Mouse (Mus musculus): ENCODE results near the gene B3gat2. TPM values are rescaled to one million over a fixed set of nuclear protein-coding genes. Genes with fewer than 3 reads are reported as not detected.

B3gat2 gene
- polyA plus RNA-seq, 1 experiment from 2014 or later: 0.81 TPM

DNA sequence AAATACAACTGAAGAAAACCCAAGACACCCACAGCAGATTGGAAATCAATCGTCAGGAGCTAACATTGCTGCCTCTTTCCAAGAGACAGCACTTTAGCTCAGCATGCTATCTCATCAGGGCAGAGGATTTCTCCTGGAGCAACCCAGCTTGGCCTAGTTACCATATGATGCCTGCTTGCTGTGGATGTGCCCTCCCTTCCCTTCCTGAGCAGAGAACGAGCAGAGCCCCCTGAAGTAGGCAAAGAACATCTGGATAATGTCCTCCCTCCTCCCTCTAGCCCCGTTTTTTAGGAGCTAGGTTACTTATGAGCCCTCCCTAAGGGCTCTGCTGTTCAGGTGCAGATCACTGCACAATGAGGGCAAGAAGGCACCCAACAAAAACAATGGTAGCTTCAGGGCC is 81.1 kb downstream of the B3gat2 start:
- no peaks in the 10 kb centered on the region for H3K4me1 ChIP-seq (ENCODE audit: control insufficient read depth, insufficient read depth, low read length)
- DNase-seq (ENCODE audit: low spot score) (no peak), ATAC-seq (replicated peaks; ENCODE audit: insufficient number of reproducible peaks, low FRiP score, low TSS enrichment, low read depth) (no peak)
- no peak overlapping the region for H3K4me3 ChIP-seq (ENCODE audit: low read depth, low read length)
- H3K9ac ChIP-seq (replicated peaks; ENCODE audit: low read length): no peak overlapping the region
- 72% methylated on average over 3 of the region's 3 CpGs for WGBS
- no peaks in the 10 kb centered on the region for H3K9me3 ChIP-seq (replicated peaks; ENCODE audit: control insufficient read depth, low read length)
- H3K4me2 ChIP-seq (ENCODE audit: low read depth, low read length): no peak overlapping the region
- no peak overlapping the region for H3K27ac ChIP-seq (replicated peaks; ENCODE audit: low read depth, low read length)
- H3K27me3 ChIP-seq (ENCODE audit: control insufficient read depth, insufficient read depth, low read length): no peaks in the 10 kb centered on the region
- 0 out of 2 replicates have a peak, but pooled peaks cover 2% of the 10 kb centered on the region for H3K36me3 ChIP-seq (replicated peaks; ENCODE audit: control insufficient read depth, insufficient read depth, low read depth, low read length)

DNA sequence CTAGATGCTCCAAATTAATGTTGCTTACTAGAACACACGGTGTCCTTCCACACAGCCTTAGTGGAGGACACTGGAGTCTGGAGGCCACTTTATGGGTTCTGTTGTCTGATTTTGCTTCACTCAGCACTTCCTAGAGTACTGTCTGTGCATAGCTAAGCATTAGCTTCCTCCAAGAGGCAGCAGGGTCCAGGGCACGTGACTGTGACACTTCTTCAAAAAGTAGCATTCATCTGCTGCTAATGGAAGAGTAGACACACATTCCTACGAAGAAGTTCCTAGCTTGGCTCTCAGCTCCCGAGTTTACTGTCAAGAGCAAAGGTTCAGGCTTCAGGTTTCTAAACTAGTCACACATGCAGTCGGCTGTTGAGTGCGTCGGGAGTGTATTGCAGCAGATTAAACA is 82.2 kb downstream of the B3gat2 start:
- ATAC-seq (replicated peaks; ENCODE audit: insufficient number of reproducible peaks, low FRiP score, low TSS enrichment, low read depth): no peak

GRCm38 (mm10) chr1:23845007-23845406 is 83.5 kb downstream of the B3gat2 start:
- DNase-seq (ENCODE audit: low spot score): no peak
- Histone ChIP-seq H3K4me1 (ENCODE audit: control insufficient read depth, insufficient read depth, low read length) (no peaks in the 10 kb centered on the region), H3K27ac (replicated peaks; ENCODE audit: low read depth, low read length) (no peak overlapping the region), H3K9ac (replicated peaks; ENCODE audit: low read length) (no peak overlapping the region), H3K4me2 (ENCODE audit: low read depth, low read length) (no peak overlapping the region), H3K27me3 (ENCODE audit: control insufficient read depth, insufficient read depth, low read length) (no peaks in the 10 kb centered on the region), H3K4me3 (ENCODE audit: low read depth, low read length) (no peak overlapping the region), H3K9me3 (replicated peaks; ENCODE audit: control insufficient read depth, low read length) (no peaks in the 10 kb centered on the region), H3K36me3 (replicated peaks; ENCODE audit: control insufficient read depth, insufficient read depth, low read depth, low read length) (0 out of 2 replicates have a peak, but pooled peaks cover 2% of the 10 kb centered on the region)
- WGBS: 96% methylated on average over 10 of the region's 10 CpGs
- ATAC-seq (replicated peaks; ENCODE audit: insufficient number of reproducible peaks, low FRiP score, low TSS enrichment, low read depth): no peak

More for the DNA sequence above, 82.2 kb downstream of the B3gat2 start:
- Histone ChIP-seq H3K27ac (replicated peaks; ENCODE audit: low read depth, low read length) (no peak overlapping the region), H3K36me3 (replicated peaks; ENCODE audit: control insufficient read depth, insufficient read depth, low read depth, low read length) (0 out of 2 replicates have a peak, but pooled peaks cover 2% of the 10 kb centered on the region), H3K9me3 (replicated peaks; ENCODE audit: control insufficient read depth, low read length) (no peaks in the 10 kb centered on the region), H3K4me1 (ENCODE audit: control insufficient read depth, insufficient read depth, low read length) (no peaks in the 10 kb centered on the region), H3K4me3 (ENCODE audit: low read depth, low read length) (no peak overlapping the region), H3K27me3 (ENCODE audit: control insufficient read depth, insufficient read depth, low read length) (no peaks in the 10 kb centered on the region), H3K4me2 (ENCODE audit: low read depth, low read length) (no peak overlapping the region), H3K9ac (replicated peaks; ENCODE audit: low read length) (no peak overlapping the region)
- DNase-seq (ENCODE audit: low spot score): no peak
- 85% methylated on average over 7 of the region's 7 CpGs for WGBS

DNA sequence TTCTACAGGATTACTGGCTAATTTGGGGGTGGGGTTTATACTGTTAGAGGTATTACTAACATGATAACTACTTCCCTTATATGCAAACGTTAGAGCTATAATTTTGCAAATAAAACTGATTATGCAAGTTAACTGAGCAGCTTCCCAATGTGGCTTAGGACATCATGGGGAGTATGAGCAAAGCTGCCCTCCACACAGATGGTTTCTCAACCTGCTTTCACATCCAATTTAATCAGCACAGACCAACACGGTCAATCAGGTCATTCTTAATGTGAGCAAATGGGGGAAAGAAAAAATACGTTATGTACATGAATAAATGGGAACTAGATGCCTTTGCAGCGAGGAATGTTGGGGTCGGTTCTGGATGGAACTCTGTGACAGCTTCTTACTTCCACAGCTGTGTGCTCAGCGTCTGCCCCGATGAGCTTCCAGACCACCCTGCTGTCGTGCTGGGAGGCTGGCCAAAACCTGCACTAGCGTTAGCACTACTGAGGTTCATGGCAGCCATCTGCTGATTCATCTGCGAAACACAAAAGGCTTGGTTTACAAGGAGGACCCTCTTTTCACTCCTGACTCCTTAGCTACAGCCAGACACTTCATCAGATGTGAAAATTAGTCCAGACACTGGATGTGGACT is 84.6 kb downstream of the B3gat2 start:
- Histone ChIP-seq H3K4me3 (ENCODE audit: low read depth, low read length) (no peak overlapping the region), H3K27me3 (ENCODE audit: control insufficient read depth, insufficient read depth, low read length) (no peaks in the 10 kb centered on the region), H3K36me3 (replicated peaks; ENCODE audit: control insufficient read depth, insufficient read depth, low read depth, low read length) (peaks cover 2% of the 10 kb centered on the region; the same call in 1 of the 2 replicates), H3K4me2 (ENCODE audit: low read depth, low read length) (no peak overlapping the region), H3K27ac (replicated peaks; ENCODE audit: low read depth, low read length) (no peak overlapping the region), H3K9ac (replicated peaks; ENCODE audit: low read length) (no peak overlapping the region), H3K9me3 (replicated peaks; ENCODE audit: control insufficient read depth, low read length) (no peaks in the 10 kb centered on the region), H3K4me1 (ENCODE audit: control insufficient read depth, insufficient read depth, low read length) (no peaks in the 10 kb centered on the region)
- DNase-seq (ENCODE audit: low spot score) (no peak), ATAC-seq (replicated peaks; ENCODE audit: insufficient number of reproducible peaks, low FRiP score, low TSS enrichment, low read depth) (no peak)
- 77% methylated on average over 10 of the region's 10 CpGs for WGBS

GRCm38 (mm10) chr1:23855623-23856022 is 94.1 kb downstream of the B3gat2 start:
- Histone ChIP-seq H3K9me3 (replicated peaks; ENCODE audit: control insufficient read depth, low read length) (no peaks in the 10 kb centered on the region), H3K4me2 (ENCODE audit: low read depth, low read length) (no peak overlapping the region), H3K27ac (replicated peaks; ENCODE audit: low read depth, low read length) (no peak overlapping the region), H3K36me3 (replicated peaks; ENCODE audit: control insufficient read depth, insufficient read depth, low read depth, low read length) (no peaks in the 10 kb centered on the region; the same call in 1 of the 2 replicates), H3K9ac (replicated peaks; ENCODE audit: low read length) (no peak overlapping the region), H3K4me1 (ENCODE audit: control insufficient read depth, insufficient read depth, low read length) (no peaks in the 10 kb centered on the region), H3K27me3 (ENCODE audit: control insufficient read depth, insufficient read depth, low read length) (no peaks in the 10 kb centered on the region), H3K4me3 (ENCODE audit: low read depth, low read length) (no peak overlapping the region)
- ATAC-seq (replicated peaks; ENCODE audit: insufficient number of reproducible peaks, low FRiP score, low TSS enrichment, low read depth): no peak
- no peak for DNase-seq (ENCODE audit: low spot score)
- 86% methylated on average over 3 of the region's 3 CpGs for WGBS

GRCm38 (mm10) chr1:23860944-23861343 is 99.4 kb downstream of the B3gat2 start:
- Histone ChIP-seq H3K4me3 (ENCODE audit: low read depth, low read length) (no peak overlapping the region), H3K27me3 (ENCODE audit: control insufficient read depth, insufficient read depth, low read length) (no peaks in the 10 kb centered on the region), H3K36me3 (replicated peaks; ENCODE audit: control insufficient read depth, insufficient read depth, low read depth, low read length) (no peaks in the 10 kb centered on the region), H3K27ac (replicated peaks; ENCODE audit: low read depth, low read length) (no peak overlapping the region), H3K9me3 (replicated peaks; ENCODE audit: control insufficient read depth, low read length) (no peaks in the 10 kb centered on the region), H3K9ac (replicated peaks; ENCODE audit: low read length) (no peak overlapping the region), H3K4me2 (ENCODE audit: low read depth, low read length) (no peak overlapping the region), H3K4me1 (ENCODE audit: control insufficient read depth, insufficient read depth, low read length) (no peaks in the 10 kb centered on the region)
- no peak for ATAC-seq (replicated peaks; ENCODE audit: insufficient number of reproducible peaks, low FRiP score, low TSS enrichment, low read depth)
- 88% methylated on average over 2 of the region's 2 CpGs for WGBS
- DNase-seq (ENCODE audit: low spot score): no peak

- WGBS: 93% methylated on average over 7 of the region's 7 CpGs
- H3K4me1 ChIP-seq (ENCODE audit: control insufficient read depth, insufficient read depth, low read length): no peaks in the 10 kb centered on the region
- no peak for ATAC-seq (replicated peaks; ENCODE audit: insufficient number of reproducible peaks, low FRiP score, low TSS enrichment, low read depth)
- no peak for DNase-seq (ENCODE audit: low spot score)
- no peak overlapping the region for H3K9ac ChIP-seq (replicated peaks; ENCODE audit: low read length)
- H3K9me3 ChIP-seq (replicated peaks; ENCODE audit: control insufficient read depth, low read length): no peaks in the 10 kb centered on the region
- no peaks in the 10 kb centered on the region for H3K27me3 ChIP-seq (ENCODE audit: control insufficient read depth, insufficient read depth, low read length)
- H3K36me3 ChIP-seq (replicated peaks; ENCODE audit: control insufficient read depth, insufficient read depth, low read depth, low read length): no peaks in the 10 kb centered on the region
- no peak overlapping the region for H3K27ac ChIP-seq (replicated peaks; ENCODE audit: low read depth, low read length)
- no peak overlapping the region for H3K4me2 ChIP-seq (ENCODE audit: low read depth, low read length)
- no peak overlapping the region for H3K4me3 ChIP-seq (ENCODE audit: low read depth, low read length)
Measured at GRCm38 (mm10) chr1:23865566-23865965, 104.0 kb downstream of the B3gat2 start.

DNA sequence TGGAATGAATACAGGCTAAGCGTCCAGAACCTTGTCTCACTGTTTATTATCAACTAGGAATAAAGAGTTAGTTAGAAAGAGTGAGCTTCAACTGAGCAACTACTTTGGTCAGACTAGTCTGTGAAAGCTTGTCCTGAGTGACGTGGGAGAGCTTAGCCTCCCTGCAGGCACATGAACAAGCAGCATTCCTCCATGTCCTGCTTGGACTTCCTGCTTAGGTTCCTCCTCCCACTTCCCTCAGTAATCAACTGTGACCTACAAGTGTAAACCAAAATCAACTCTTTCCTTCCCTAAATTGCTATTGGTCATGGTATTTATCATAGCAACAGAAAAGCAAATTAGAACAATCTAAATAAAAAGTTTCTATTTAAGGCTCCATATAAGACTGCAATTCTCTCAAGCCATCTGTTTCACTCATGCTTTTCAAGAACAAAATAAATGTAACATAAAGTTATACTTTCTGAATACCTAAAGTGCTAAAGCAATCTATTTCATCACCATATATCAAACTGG is 105.9 kb downstream of the B3gat2 start:
- no peaks in the 10 kb centered on the region for H3K9me3 ChIP-seq (replicated peaks; ENCODE audit: control insufficient read depth, low read length)
- H3K4me2 ChIP-seq (ENCODE audit: low read depth, low read length): no peak overlapping the region
- H3K4me1 ChIP-seq (ENCODE audit: control insufficient read depth, insufficient read depth, low read length): no peaks in the 10 kb centered on the region
- no peak overlapping the region for H3K27ac ChIP-seq (replicated peaks; ENCODE audit: low read depth, low read length)
- no peak overlapping the region for H3K4me3 ChIP-seq (ENCODE audit: low read depth, low read length)
- H3K36me3 ChIP-seq (replicated peaks; ENCODE audit: control insufficient read depth, insufficient read depth, low read depth, low read length): no peaks in the 10 kb centered on the region
- H3K27me3 ChIP-seq (ENCODE audit: control insufficient read depth, insufficient read depth, low read length): no peaks in the 10 kb centered on the region
- WGBS: 72% methylated on average over 2 of the region's 2 CpGs
- no peak overlapping the region for H3K9ac ChIP-seq (replicated peaks; ENCODE audit: low read length)
- ATAC-seq (replicated peaks; ENCODE audit: insufficient number of reproducible peaks, low FRiP score, low TSS enrichment, low read depth) (no peak), DNase-seq (ENCODE audit: low spot score) (no peak)
